Mouse (Mus musculus) cerebellum, adult 2 months (tissue): ENCODE results near the gene Anp32a. TPM values are rescaled to one million over a fixed set of nuclear protein-coding genes. Genes with fewer than 3 reads are reported as not detected.

Experiments
- DNase-seq, 2 experiments: peaks; one replicate each; pipeline ENCODE4 v3.0.0; 2021
- H3K27ac ChIP-seq: fragments of 200-500 bp; 2 replicates; pipeline ENCODE4 v1.5.1; 2012; ENCODE audit warnings: low read length, control low read depth, inconsistent platforms; ENCODE audit not compliant: insufficient read depth
- H3K27me3 ChIP-seq: fragments of 200-500 bp; 2 replicates; pipeline ENCODE4 v1.6.1; 2012; ENCODE audit warnings: inconsistent platforms, mild to moderate bottlenecking, low read length, moderate library complexity; ENCODE audit not compliant: control insufficient read depth, insufficient read depth
- H3K4me1 ChIP-seq: fragments of 200-500 bp; 2 replicates; pipeline ENCODE4 v1.6.1; 2011; ENCODE audit warnings: low read length; ENCODE audit not compliant: control insufficient read depth, insufficient read depth
- H3K4me3 ChIP-seq: fragments of 200-500 bp; replicated peaks from 2 replicates; pipeline ENCODE3; 2011; ENCODE audit warnings: mild to moderate bottlenecking, low read depth, low read length, control low read depth; ENCODE audit not compliant: insufficient read depth
- CTCF ChIP-seq: fragments of 200-500 bp; IDR thresholded peaks from 2 replicates; pipeline ENCODE4 v1.5.1; 2011; ENCODE audit warnings: low read depth, mild to moderate bottlenecking, control low read depth, low read length, moderate library complexity, borderline replicate concordance; ENCODE audit not compliant: insufficient read depth
- POLR2A ChIP-seq: fragments of 200-500 bp; IDR thresholded peaks from 2 replicates; pipeline ENCODE4 v1.6.1; 2011; ENCODE audit warnings: low read length, control low read depth, borderline replicate concordance; ENCODE audit not compliant: insufficient read depth
- WGBS: fragments of 180-500 bp; shearing (Covaris S2); methylation state at CpG from one replicate; pipeline ENCODE4 v1.1.7; 2018; 5-methylcytosine and 5-hydroxymethylcytosine counted together
- polyA plus RNA-seq: library from polyadenylated mRNA; depleted of rRNA; stranded (reverse); fragments of >200 nt; gene quantifications from 2 replicates; pipeline ENCODE4 v1.2.3, GENCODE M21; 2012

Anp32a gene
- polyA plus RNA-seq, 1 experiment = 445 TPM

- no peak for TF ChIP-seq POLR2A
- H3K27ac ChIP-seq = no peak overlapping the region
- no peaks in the 10 kb centered on the region for H3K4me1 ChIP-seq
- 85% methylated on average over 7 of the region's 7 CpGs for WGBS
- H3K4me3 ChIP-seq = no peak overlapping the region
- H3K27me3 ChIP-seq = no peaks in the 10 kb centered on the region
- DNase-seq = no peak
Observed at GRCm38 (mm10) chr9:62406423-62407013, 65.4 kb downstream of the Anp32a start.

GRCm38 (mm10) chr9:62407357-62408146 is 66.5 kb downstream of the Anp32a start:
- Histone ChIP-seq H3K27me3 (no peaks in the 10 kb centered on the region), H3K4me1 (no peaks in the 10 kb centered on the region), H3K4me3 (no peak overlapping the region), H3K27ac (no peak overlapping the region)
- DNase-seq = no peak
- TF ChIP-seq POLR2A = no peak
- TF ChIP-seq CTCF = 0 out of 2 replicates have a peak, but pooled peaks have one; percentile 4
- 83% methylated on average over 5 of the region's 5 CpGs for WGBS

- no peak for TF ChIP-seq POLR2A
- TF ChIP-seq CTCF = peak; percentile 62
- WGBS = 69% methylated on average over 5 of the region's 5 CpGs
- H3K4me1 ChIP-seq = peaks cover 35% of the 10 kb centered on the region
- H3K27ac ChIP-seq = no peak overlapping the region
- H3K4me3 ChIP-seq = no peak overlapping the region
- peak in 1 of 2 experiments; percentile 24 for DNase-seq
- H3K27me3 ChIP-seq = no peaks in the 10 kb centered on the region
Observed at GRCm38 (mm10) chr9:62418742-62419141, 77.6 kb downstream of the Anp32a start.

- no peak overlapping the region for H3K4me3 ChIP-seq
- 46% methylated on average over 9 of the region's 10 CpGs for WGBS
- DNase-seq = peak; percentile 52 to 55
- H3K4me1 ChIP-seq = peaks cover 29% of the 10 kb centered on the region
- TF ChIP-seq POLR2A (no peak), CTCF (no peak)
- peak overlapping the region; percentile 74 for H3K27ac ChIP-seq
- no peaks in the 10 kb centered on the region for H3K27me3 ChIP-seq
Observed at GRCm38 (mm10) chr9:62420261-62420917, 79.3 kb downstream of the Anp32a start.

- 14% methylated on average over 13 of the region's 13 CpGs for WGBS
- Histone ChIP-seq H3K4me1 (peaks cover 25% of the 10 kb centered on the region), H3K27ac (peak overlapping the region; percentile 74), H3K4me3 (peak overlapping the region; percentile 3), H3K27me3 (no peaks in the 10 kb centered on the region)
- TF ChIP-seq CTCF = no peak
- peak; percentile 42; the same call in 1 of the 2 replicates for TF ChIP-seq POLR2A
- peak; percentile 74 to 78 for DNase-seq
Observed at GRCm38 (mm10) chr9:62421027-62421426, 79.9 kb downstream of the Anp32a start.

- Histone ChIP-seq H3K27me3 (no peaks in the 10 kb centered on the region), H3K27ac (no peak overlapping the region), H3K4me3 (no peak overlapping the region), H3K4me1 (peaks cover 21% of the 10 kb centered on the region)
- peak; percentile 31 for DNase-seq
- 72% methylated on average over 6 of the region's 6 CpGs for WGBS
- no peak for TF ChIP-seq POLR2A
- TF ChIP-seq CTCF = no peak
Observed at GRCm38 (mm10) chr9:62421911-62422310, 80.8 kb downstream of the Anp32a start.

GRCm38 (mm10) chr9:62422926-62423325 is 81.8 kb downstream of the Anp32a start:
- H3K4me1 ChIP-seq = peaks cover 29% of the 10 kb centered on the region
- TF ChIP-seq POLR2A (no peak), CTCF (no peak)
- peak in 1 of 2 experiments; percentile 16 for DNase-seq
- no peak overlapping the region for H3K27ac ChIP-seq
- 90% methylated on average over 10 of the region's 10 CpGs for WGBS
- H3K27me3 ChIP-seq = no peaks in the 10 kb centered on the region
- H3K4me3 ChIP-seq = no peak overlapping the region

GRCm38 (mm10) chr9:62423871-62424270 is 82.8 kb downstream of the Anp32a start:
- H3K4me1 ChIP-seq = peaks cover 29% of the 10 kb centered on the region
- 93% methylated on average over 10 of the region's 10 CpGs for WGBS
- TF ChIP-seq CTCF = no peak
- H3K27me3 ChIP-seq = no peaks in the 10 kb centered on the region
- DNase-seq = no peak
- H3K4me3 ChIP-seq = no peak overlapping the region
- no peak overlapping the region for H3K27ac ChIP-seq
